Mouse (Mus musculus): ENCODE data around the gene Gm8206. TPM values are rescaled to one million over a fixed set of nuclear protein-coding genes. Genes with fewer than 3 reads are reported as not detected.
"Not testable (repeated sequence)": the region's sequence is repeated elsewhere in the genome, so short reads cannot be mapped to it uniquely, and the experiment has no call there.

Gene Gm8206
- total RNA-seq (2021) = under 1 TPM in 1 of 2 experiments, not detected in 1; 0.53 TPM
- long read RNA-seq, experiment 1 = 0 reads
- long read RNA-seq, experiment 2 = 0 reads

DNA sequence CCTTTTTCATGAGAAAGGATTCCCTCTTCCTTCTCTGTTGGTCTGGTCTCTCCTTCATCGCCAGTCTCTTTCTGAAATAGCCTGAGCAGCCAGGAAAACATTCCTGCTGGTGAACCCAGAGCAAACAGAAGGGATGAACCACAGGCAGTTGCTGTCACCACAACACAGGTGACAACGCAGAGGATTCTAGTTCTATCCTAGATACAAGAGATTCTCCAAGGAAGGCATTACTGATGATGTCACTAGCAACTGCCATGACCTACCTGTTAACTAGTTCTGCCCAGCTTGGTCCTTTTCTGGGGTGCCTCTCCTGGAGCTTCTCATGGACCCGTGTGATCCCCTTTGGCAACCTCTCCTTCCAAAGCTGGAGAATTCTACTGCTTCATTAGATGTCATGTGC is at the start of gene Gm8206:
Gene Gm8206, minus strand, starts transcription at position 101 of the 400 bp plus-strand sequence.
- H3K27ac ChIP-seq; DNase-seq; intact Hi-C loops (cut with DNase I); H3K4me3 ChIP-seq: not testable (repeated sequence)

DNA sequence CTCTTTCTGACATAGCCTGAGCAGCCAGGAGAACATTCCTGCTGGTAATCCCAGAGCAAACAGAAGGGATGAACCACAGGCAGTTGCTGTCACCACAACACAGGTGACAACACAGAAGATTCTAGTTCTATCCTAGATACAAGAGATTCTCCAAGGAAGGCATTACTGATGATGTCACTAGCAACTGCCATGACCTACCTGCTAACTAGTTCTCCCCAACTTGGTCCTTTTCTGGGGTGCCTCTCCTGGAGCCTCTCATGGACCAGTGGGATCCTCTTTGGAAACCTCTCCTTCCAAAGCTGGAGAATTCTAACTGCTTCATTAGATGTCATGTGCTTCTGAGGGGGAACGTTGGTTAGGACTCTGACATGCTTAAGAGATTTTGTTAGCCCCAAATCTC is 32.0 kb upstream of the Gm8206 start, which contains the start of gene Gm3476:
Gene Gm3476, minus strand, starts transcription at position 101 of the 400 bp plus-strand sequence.
- intact Hi-C loops (cut with DNase I); DNase-seq; H3K4me3 ChIP-seq; H3K27ac ChIP-seq: not testable (repeated sequence)

- DNase-seq = peak; percentile 41
- intact Hi-C loops (cut with DNase I); H3K27ac ChIP-seq: not testable (repeated sequence)
- H3K4me3 ChIP-seq = peak within 1 kb of the TSS; percentile 53
- peak; percentile 42 for TF ChIP-seq CTCF (IDR thresholded peaks at IDR 0.05)
These were observed 14.7 kb upstream of the Gm8206 start, which contains the start of gene Gm3468 for GRCm38 (mm10) chr14:6108272-6108925. Gm3468 (minus strand) TSS chr14:6108665.

- H3K27ac ChIP-seq; DNase-seq; intact Hi-C loops (cut with DNase I): not testable (repeated sequence)
- TF ChIP-seq CTCF (IDR thresholded peaks at IDR 0.05) = peak; percentile 12; the same call in 1 of the 2 replicates
- H3K4me3 ChIP-seq = peak overlapping the region; percentile 53; the same call in 1 of the 2 replicates
These were observed 13.8 kb upstream of the Gm8206 start for GRCm38 (mm10) chr14:6107500-6107899.

DNA sequence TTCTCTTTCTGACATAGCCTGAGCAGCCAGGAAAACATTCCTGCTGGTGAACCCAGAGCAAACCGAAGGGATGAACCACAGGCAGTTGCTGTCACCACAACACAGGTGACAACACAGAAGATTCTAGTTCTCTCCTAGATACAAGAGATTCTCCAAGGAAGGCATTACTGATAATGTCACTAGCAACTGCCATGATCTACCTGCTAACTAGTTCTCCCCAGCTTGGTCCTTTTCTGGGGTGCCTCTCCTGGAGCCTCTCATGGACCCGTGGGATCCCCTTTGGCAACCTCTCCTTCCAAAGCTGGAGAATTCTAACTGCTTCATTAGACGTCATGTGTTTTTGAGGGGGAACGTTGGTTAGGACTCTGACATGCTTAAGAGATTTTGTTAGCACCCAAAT is 35.6 kb downstream of the Gm8206 start, which contains the start of gene Gm6337:
Gene Gm6337, minus strand, starts transcription at position 101 of the 400 bp plus-strand sequence.
- H3K27ac ChIP-seq; intact Hi-C loops (cut with DNase I); DNase-seq; H3K4me3 ChIP-seq: not testable (repeated sequence)

DNA sequence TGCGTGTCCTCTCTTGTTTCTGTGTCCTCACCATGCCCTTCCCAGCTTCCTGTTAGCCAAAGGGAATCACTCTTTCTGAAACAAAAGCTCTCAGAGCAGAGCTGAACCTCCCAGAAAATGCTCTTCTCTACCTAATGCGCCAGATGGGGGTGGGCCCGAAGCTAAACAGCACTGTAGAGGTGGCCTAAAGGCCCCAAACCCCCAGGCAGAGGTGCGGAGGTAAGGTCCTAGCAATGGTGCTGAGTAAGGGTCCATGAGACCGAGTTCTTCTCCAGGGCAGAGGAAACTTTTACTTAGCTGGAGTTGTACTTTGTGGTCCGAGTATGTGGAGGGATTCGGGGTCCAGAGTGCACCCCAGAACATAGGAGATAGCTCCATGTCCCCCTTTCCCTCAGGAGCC is 106.6 kb downstream of the Gm8206 start:
- DNase-seq = peak; percentile 15
- intact Hi-C loops (cut with DNase I); H3K4me3 ChIP-seq; H3K27ac ChIP-seq: not testable (repeated sequence)

- H3K4me3 ChIP-seq; DNase-seq; intact Hi-C loops (cut with DNase I); H3K27ac ChIP-seq: not testable (repeated sequence)
These were observed 114.7 kb downstream of the Gm8206 start, which contains the start of gene Gm3453 for GRCm38 (mm10) chr14:5979037-5979436. Gm3453 (minus strand) TSS chr14:5979137.

Other genes with a start within 250 kb of the Gm8206 start
- under 1 TPM in 1 of 2 experiments, not detected in 1; 0.31 TPM for gene Gm8237, start 213.6 kb downstream of the Gm8206 start, total RNA-seq (2021)
- gene Gm3248, start 132.2 kb downstream of the Gm8206 start, total RNA-seq (2021) = under 1 TPM in 1 of 2 experiments, not detected in 1; 0.20 TPM
- gene Gm3453, start 114.8 kb downstream of the Gm8206 start, total RNA-seq (2021) = not detected
- gene Gm6337, start 35.7 kb downstream of the Gm8206 start, total RNA-seq (2021) = not detected
- gene Gm3468, start 14.7 kb upstream of the Gm8206 start, total RNA-seq (2021) = not detected
- gene Gm3476, start 31.9 kb upstream of the Gm8206 start, total RNA-seq (2021) = not detected
- under 1 TPM in 1 of 2 experiments, not detected in 1; 0.14 TPM for gene Gm21560, start 125.3 kb upstream of the Gm8206 start, total RNA-seq (2021)
- not detected for gene Gm3411, start 193.3 kb upstream of the Gm8206 start, total RNA-seq (2021)
- gene Gm21103, start 210.9 kb upstream of the Gm8206 start, total RNA-seq (2021) = not detected
- gene Gm3618, start 249.7 kb upstream of the Gm8206 start, total RNA-seq (2021) = not detected